In genomic region chr2:25639890-25640289, GRCm38 (mm10) we compare ENCODE assay signal across 9 mouse cellular contexts. TPM values are rescaled to one million over a fixed set of nuclear protein-coding genes. Genes with fewer than 3 reads are reported as not detected.
DNase-seq lines count a peak whose midpoint lies in the region; ATAC-seq and TF ChIP-seq lines count a peak whose summit lies in the region.
"Had no signal": no experiment of that assay in that cellular context is flagged by ENCODE, and none has a peak within 500 bp of the region (broad histone marks: within the 10 kb centered on the region; RNA-seq: fewer than 3 reads in every experiment).

No protein-coding gene starts in this region.

- H3K4me1 ChIP-seq in heart, embryonic 11.5 days (ENCODE audit: control insufficient read depth, insufficient read depth, low read length) = no peaks in the 10 kb centered on the region
- H3K4me1 ChIP-seq in small intestine, adult 2 months (ENCODE audit: control insufficient read depth, insufficient read depth, insufficient read length, low read length) = no peaks in the 10 kb centered on the region
- H3K4me1 ChIP-seq: limb, embryonic 13.5 days had no signal

- intact Hi-C loops in heart, postnatal 36 days (cut with DNase I) = no loop called here

- 17% methylated on average over 6 of the region's 6 CpGs for WGBS in heart, embryonic 11.5 days (ENCODE audit: insufficient replicate concordance)
- 19% methylated on average over 6 of the region's 6 CpGs for WGBS in small intestine, adult 2 months

- no peaks in the 10 kb centered on the region for H3K27me3 ChIP-seq in heart, embryonic 11.5 days (ENCODE audit: control insufficient read depth, insufficient read depth, low read length)
- no peaks in the 10 kb centered on the region for H3K27me3 ChIP-seq in small intestine, adult 2 months (ENCODE audit: control insufficient read depth, insufficient read depth, low read length)

- no peak overlapping the region for H3K27ac ChIP-seq in heart, embryonic 11.5 days (ENCODE audit: low read depth, low read length)
- no peak overlapping the region for H3K27ac ChIP-seq in small intestine, adult 2 months (ENCODE audit: insufficient read depth, low read depth, low read length)
- H3K27ac ChIP-seq: limb, embryonic 13.5 days had no signal

- no peak for TF ChIP-seq POLR2A in small intestine, adult 2 months (IDR thresholded peaks at IDR 0.05; ENCODE audit: low read depth, low read length)

- peak; percentile 54; the same call in 1 of the 2 replicates for TF ChIP-seq CTCF in small intestine, adult 2 months (IDR thresholded peaks at IDR 0.05; ENCODE audit: extremely low read depth, insufficient read length, insufficient replicate concordance, low read depth, low read length)

- no peaks in the 10 kb centered on the region for H3K9me3 ChIP-seq in heart, embryonic 11.5 days (replicated peaks; ENCODE audit: control insufficient read depth, low read length)
- H3K9me3 ChIP-seq: limb, embryonic 13.5 days had no signal

- H3K9ac ChIP-seq in heart, embryonic 11.5 days (ENCODE audit: low read depth, low read length) = no peak overlapping the region
- H3K9ac ChIP-seq: limb, embryonic 13.5 days had no signal

- H3K4me2 ChIP-seq in heart, embryonic 11.5 days = no peak overlapping the region
- H3K4me2 ChIP-seq: limb, embryonic 13.5 days had no signal

- no peak for ATAC-seq in heart, embryonic 11.5 days (replicated peaks; ENCODE audit: insufficient number of reproducible peaks, low FRiP score, low TSS enrichment)

- H3K36me3 ChIP-seq in heart, embryonic 11.5 days (ENCODE audit: control insufficient read depth, insufficient read depth, low read length) = no peaks in the 10 kb centered on the region
- no peaks in the 10 kb centered on the region for H3K36me3 ChIP-seq in small intestine, adult 2 months (ENCODE audit: control insufficient read depth, insufficient read depth, low read length)
- H3K36me3 ChIP-seq: limb, embryonic 13.5 days had no signal

- H3K4me3 ChIP-seq in heart, embryonic 11.5 days (ENCODE audit: low read depth, low read length) = no peak overlapping the region
- H3K4me3 ChIP-seq in small intestine, adult 2 months (ENCODE audit: low read depth, low read length) = no peak overlapping the region
- H3K4me3 ChIP-seq: limb, embryonic 13.5 days had no signal

- peak; percentile 39 to 58 for DNase-seq in heart, postnatal 36 days
- DNase-seq in ovary, postnatal 36 days (ENCODE audit: low spot score) = peak; percentile 38
- no peak for DNase-seq in ovary, postnatal 14 days (ENCODE audit: low spot score)
- peak; percentile 24 for DNase-seq in T-cell, adult 2 months (ENCODE audit: low spot score)
- peak; percentile 57 for DNase-seq in forelimb bud, embryonic 11.5 days (ENCODE audit: low read depth, low spot score)
- no peak for DNase-seq in ovary, adult 18-20 months (ENCODE audit: low spot score)

RNA-seq across cellular contexts. Expression of gene Fcna, which starts 12.1 kb away (rescaled TPM):
- 1 to 10 TPM; 5.2 to 7.5 TPM for total RNA-seq in heart, postnatal 36 days (2021)
- polyA plus RNA-seq in heart, embryonic 11.5 days (2014; fragmentation: Nextera tagmentation; extraction: Ambion mirVana) = 1.0 and 1.1 TPM in 2 replicates
- polyA plus RNA-seq in small intestine, adult 2 months (2012; rRNA removed) = 0.65 and 1.4 TPM in 2 replicates

RNA-seq across cellular contexts. Expression of gene Lcn8, which starts 13.0 kb away (rescaled TPM):
- total RNA-seq in heart, postnatal 36 days (2021) = under 1 TPM in 1 of 2 experiments, not detected in 1; 0.73 TPM
- polyA plus RNA-seq in heart, embryonic 11.5 days (2014; fragmentation: Nextera tagmentation; extraction: Ambion mirVana) = not detected in 2 replicates
- polyA plus RNA-seq in small intestine, adult 2 months (2012; rRNA removed) = not detected in 2 replicates

RNA-seq across cellular contexts. Expression of gene Lcn5, which starts 17.9 kb away (rescaled TPM):
- total RNA-seq in heart, postnatal 36 days (2021) = not detected
- polyA plus RNA-seq in heart, embryonic 11.5 days (2014; fragmentation: Nextera tagmentation; extraction: Ambion mirVana) = not detected in 2 replicates
- polyA plus RNA-seq in small intestine, adult 2 months (2012; rRNA removed) = not detected in 2 replicates
- polyA plus RNA-seq: limb, embryonic 13.5 days had no signal

RNA-seq across cellular contexts. Expression of gene Tmem141, which starts 18.1 kb away (rescaled TPM):
- 10 to 100 TPM; 24.1 to 29.5 TPM for total RNA-seq in heart, postnatal 36 days (2021)
- polyA plus RNA-seq in heart, embryonic 11.5 days (2014; fragmentation: Nextera tagmentation; extraction: Ambion mirVana) = 14.6 and 18.4 TPM in 2 replicates
- 10.0 and 11.7 TPM in 2 replicates for polyA plus RNA-seq in small intestine, adult 2 months (2012; rRNA removed)

RNA-seq across cellular contexts. Expression of gene Ccdc183, which starts 22.4 kb away (rescaled TPM):
- not detected for total RNA-seq in heart, postnatal 36 days (2021)
- 0.11 and 0.20 TPM in 2 replicates for polyA plus RNA-seq in heart, embryonic 11.5 days (2014; fragmentation: Nextera tagmentation; extraction: Ambion mirVana)
- polyA plus RNA-seq in small intestine, adult 2 months (2012; rRNA removed) = not detected in 2 replicates

Comparison
In these comparisons a context has a peak if more than half of its experiments do, and no peak if none do; other contexts are left out.
1. DNase-seq: peak in heart, postnatal 36 days (2 of 2), ovary, postnatal 36 days (single experiment), T-cell, adult 2 months (single experiment) and forelimb bud, embryonic 11.5 days (single experiment); none in ovary, postnatal 14 days (single experiment) and ovary, adult 18-20 months (single experiment).